Mouse (Mus musculus) stomach, postnatal 0 days (tissue): ENCODE data around the gene Btbd16. TPM values are rescaled to one million over a fixed set of nuclear protein-coding genes. Genes with fewer than 3 reads are reported as not detected.
A peak's percentile ranks its signal among the peaks of the same experiment; 100 is the strongest.

Experiments
- ATAC-seq: fragments of 200-750 bp; cut with Nextera tagmentation; 2 replicates; pipeline ENCODE4 v1.8.0; 2017; ENCODE audit not compliant: low FRiP score, low TSS enrichment
- DNase-seq: peaks from one replicate; pipeline ENCODE4 v3.0.0-alpha.2; 2016; ENCODE audit warnings: low spot score
- H3K27ac ChIP-seq: fragments of 300-500 bp; sonication (generic); replicated peaks from 2 replicates; pipeline ENCODE4 v1.5.1; 2014; ENCODE audit warnings: mild to moderate bottlenecking, control low read depth
- H3K27me3 ChIP-seq: fragments of 300-500 bp; sonication (generic); 2 replicates; pipeline ENCODE4 v1.6.1; 2014; ENCODE audit warnings: low read length; ENCODE audit not compliant: control insufficient read depth, insufficient read depth
- H3K36me3 ChIP-seq: fragments of 300-500 bp; sonication (generic); 2 replicates; pipeline ENCODE4 v1.6.1; 2014; ENCODE audit warnings: low read length, mixed read lengths; ENCODE audit not compliant: control insufficient read depth, insufficient read depth
- H3K4me1 ChIP-seq: fragments of 300-500 bp; sonication (generic); replicated peaks from 2 replicates; pipeline ENCODE4 v1.6.1; 2014; ENCODE audit warnings: antibody characterized with exemption; ENCODE audit not compliant: control insufficient read depth, insufficient read depth
- H3K4me2 ChIP-seq: fragments of 300-500 bp; sonication (generic); replicated peaks from 2 replicates; pipeline ENCODE4 v1.6.1; 2014; ENCODE audit warnings: low read depth, mild to moderate bottlenecking, control low read depth, moderate library complexity
- H3K4me3 ChIP-seq: fragments of 300-500 bp; sonication (generic); 2 replicates; pipeline ENCODE4 v1.5.1; 2014; ENCODE audit warnings: low read depth, low read length, control low read depth
- H3K9ac ChIP-seq: fragments of 300-500 bp; sonication (generic); 2 replicates; pipeline ENCODE4 v1.6.1; 2014; ENCODE audit warnings: mild to moderate bottlenecking, low read length, control low read depth, mixed read lengths
- H3K9me3 ChIP-seq: fragments of 300-500 bp; sonication (generic); 2 replicates; pipeline ENCODE4 v1.6.1; 2016; ENCODE audit warnings: low read length; ENCODE audit not compliant: control insufficient read depth
- CTCF ChIP-seq: IDR thresholded peaks from 2 replicates; pipeline ENCODE4 v1.5.1; 2016; ENCODE audit warnings: antibody characterized with exemption, low read depth, mild to moderate bottlenecking, moderate library complexity
- EP300 ChIP-seq: optimal IDR thresholded peaks from 2 replicates; pipeline ENCODE3; 2016; ENCODE audit warnings: antibody characterized with exemption
- WGBS: fragments of 180-500 bp; shearing (Covaris S2); extraction: QIAGEN DNeasy Blood & Tissue Kit; methylation state at CpG from one replicate; pipeline ENCODE4 v1.1.7; 2014; 5-methylcytosine and 5-hydroxymethylcytosine counted together
- polyA plus RNA-seq: library from polyadenylated mRNA; unstranded; fragments of >200 nt; fragmentation: Nextera tagmentation; extraction: Ambion mirVana; gene quantifications from 2 replicates; pipeline ENCODE4 v1.2.1, GENCODE M21; 2015

Btbd16 gene
- polyA plus RNA-seq, 1 experiment from 2014 or later, result 0.05 TPM

DNA sequence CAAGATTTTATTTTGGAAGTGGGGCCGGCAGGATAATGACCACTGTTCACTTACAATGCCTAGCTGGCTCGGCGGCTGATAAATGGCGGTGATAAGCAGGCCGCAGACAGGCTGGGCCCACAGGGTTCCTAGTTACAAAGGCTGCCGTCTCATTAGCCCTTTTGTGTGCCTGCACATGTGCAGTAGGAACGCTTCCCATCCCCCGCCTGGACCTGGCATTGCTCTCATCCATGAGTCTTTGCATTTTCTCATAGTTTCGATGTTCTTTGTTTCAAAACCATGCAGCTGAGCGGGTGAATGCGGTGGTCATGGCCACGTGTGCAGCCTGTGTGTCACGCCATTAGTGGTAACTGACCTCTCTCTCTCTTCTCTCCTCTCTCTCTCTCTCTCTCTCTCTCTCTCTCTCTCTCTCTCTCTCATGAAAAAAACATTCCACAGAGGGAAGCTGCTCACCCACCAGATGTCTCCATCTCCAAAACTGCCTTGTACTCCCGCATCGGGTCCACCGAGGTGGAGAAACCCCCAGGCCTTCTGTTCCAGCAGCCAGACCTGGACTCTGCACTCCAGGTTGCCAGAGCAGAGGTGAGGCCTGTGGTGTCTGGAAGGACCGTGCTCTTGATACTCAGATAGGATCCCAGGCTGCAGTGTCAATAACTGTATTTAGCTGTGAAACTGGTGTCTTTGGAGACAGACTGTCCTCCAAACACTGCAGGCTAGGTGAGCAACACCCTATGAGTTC, 22.9 kb upstream of the Btbd16 start:
- Histone ChIP-seq H3K4me3 (no peak overlapping the region), H3K27me3 (no peaks in the 10 kb centered on the region), H3K4me1 (no peaks in the 10 kb centered on the region), H3K4me2 (no peak overlapping the region), H3K9ac (no peak overlapping the region), H3K27ac (no peak overlapping the region), H3K9me3 (no peaks in the 10 kb centered on the region), H3K36me3 (peaks cover 11% of the 10 kb centered on the region)
- WGBS, result 60% methylated on average over 17 of the region's 17 CpGs
- DNase-seq, result peak; percentile 31
- TF ChIP-seq CTCF, result no peak
- no peak for TF ChIP-seq EP300
- no peak for ATAC-seq

DNA sequence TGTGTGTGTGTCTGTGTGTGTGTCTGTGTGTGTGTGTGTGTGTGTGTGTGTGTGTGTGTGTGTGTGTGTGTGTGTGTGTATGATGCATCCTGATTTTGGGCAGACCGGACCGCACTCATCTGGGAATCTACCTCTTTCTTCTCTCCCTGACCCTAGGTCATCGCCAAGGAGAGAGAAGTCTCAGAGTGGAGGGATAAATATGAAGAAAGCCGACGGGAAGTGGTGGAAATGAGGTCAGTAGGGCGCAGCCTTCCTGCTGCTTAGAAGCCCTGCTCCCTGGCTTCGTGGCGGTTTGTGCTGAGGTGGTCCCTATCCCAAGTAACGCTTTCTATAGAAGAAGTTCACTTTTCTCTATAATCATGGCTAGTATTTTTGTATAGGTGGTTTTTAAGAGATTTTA, 22.2 kb upstream of the Btbd16 start:
- no peaks in the 10 kb centered on the region for H3K4me1 ChIP-seq
- ATAC-seq (no peak), DNase-seq (no peak)
- H3K36me3 ChIP-seq, result peaks cover 11% of the 10 kb centered on the region
- no peaks in the 10 kb centered on the region for H3K9me3 ChIP-seq
- no peak for TF ChIP-seq EP300
- no peaks in the 10 kb centered on the region for H3K27me3 ChIP-seq
- no peak overlapping the region for H3K4me3 ChIP-seq
- H3K4me2 ChIP-seq, result no peak overlapping the region
- H3K9ac ChIP-seq, result no peak overlapping the region
- WGBS, result 67% methylated on average over 9 of the region's 9 CpGs
- H3K27ac ChIP-seq, result no peak overlapping the region

DNA sequence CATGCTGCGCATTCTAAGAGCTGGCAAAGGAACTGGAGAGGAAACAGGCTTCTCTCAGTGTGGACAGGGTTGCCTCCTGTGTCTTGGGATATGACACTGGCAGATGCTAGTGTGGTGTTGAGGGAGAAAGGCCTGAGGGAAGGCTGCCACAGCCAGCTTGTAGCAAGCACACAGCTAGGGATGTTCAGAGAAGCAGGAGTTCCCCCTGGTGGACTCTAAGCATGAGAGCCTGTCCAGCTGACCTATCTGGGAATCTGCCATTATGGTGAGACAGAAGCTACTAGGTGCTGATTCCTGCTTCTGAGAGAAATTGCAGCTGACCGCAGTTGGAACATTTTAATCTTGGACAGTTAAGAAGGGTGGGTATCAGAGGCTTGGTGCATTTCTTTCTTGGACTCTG, 19.1 kb upstream of the Btbd16 start:
- H3K27me3 ChIP-seq, result no peaks in the 10 kb centered on the region
- no peak overlapping the region for H3K4me3 ChIP-seq
- no peak overlapping the region for H3K9ac ChIP-seq
- no peaks in the 10 kb centered on the region for H3K9me3 ChIP-seq
- TF ChIP-seq EP300 (no peak), CTCF (peak; percentile 75)
- DNase-seq (no peak), ATAC-seq (no peak)
- no peaks in the 10 kb centered on the region for H3K4me1 ChIP-seq
- peaks cover 8% of the 10 kb centered on the region for H3K36me3 ChIP-seq
- H3K27ac ChIP-seq, result no peak overlapping the region
- 88% methylated on average over 2 of the region's 2 CpGs for WGBS
- H3K4me2 ChIP-seq, result no peak overlapping the region

DNA sequence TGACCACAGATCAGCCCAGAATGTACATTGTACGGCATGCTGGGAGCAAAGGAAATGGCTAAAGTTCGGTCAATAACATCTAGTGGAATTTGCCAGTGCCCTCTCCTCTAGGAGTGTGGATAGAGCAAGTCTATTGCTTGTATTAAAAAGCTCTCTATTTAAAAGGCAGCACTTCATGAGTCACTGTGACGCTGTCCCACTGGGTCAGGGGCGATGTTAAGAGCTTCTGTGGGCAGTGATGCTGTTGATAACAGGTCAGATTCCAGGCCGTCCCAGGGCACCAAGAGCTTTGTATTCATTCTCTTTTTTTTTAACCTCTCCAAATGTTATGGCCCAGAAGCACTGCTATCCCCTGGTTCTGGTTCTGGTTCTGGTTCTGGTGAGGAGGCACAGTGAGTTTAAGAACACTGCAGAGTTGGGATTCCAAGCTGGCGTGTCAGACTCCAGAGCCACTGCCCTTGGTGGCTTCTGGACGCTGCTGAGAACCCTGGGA, 17.5 kb upstream of the Btbd16 start:
- Histone ChIP-seq H3K9me3 (no peaks in the 10 kb centered on the region), H3K36me3 (peaks cover 11% of the 10 kb centered on the region), H3K4me2 (no peak overlapping the region), H3K27me3 (no peaks in the 10 kb centered on the region), H3K4me3 (no peak overlapping the region), H3K9ac (no peak overlapping the region), H3K4me1 (no peaks in the 10 kb centered on the region), H3K27ac (peak overlapping the region; percentile 36)
- WGBS, result 73% methylated on average over 7 of the region's 7 CpGs
- ATAC-seq, result no peak
- TF ChIP-seq EP300 (no peak), CTCF (no peak)
- no peak for DNase-seq

DNA sequence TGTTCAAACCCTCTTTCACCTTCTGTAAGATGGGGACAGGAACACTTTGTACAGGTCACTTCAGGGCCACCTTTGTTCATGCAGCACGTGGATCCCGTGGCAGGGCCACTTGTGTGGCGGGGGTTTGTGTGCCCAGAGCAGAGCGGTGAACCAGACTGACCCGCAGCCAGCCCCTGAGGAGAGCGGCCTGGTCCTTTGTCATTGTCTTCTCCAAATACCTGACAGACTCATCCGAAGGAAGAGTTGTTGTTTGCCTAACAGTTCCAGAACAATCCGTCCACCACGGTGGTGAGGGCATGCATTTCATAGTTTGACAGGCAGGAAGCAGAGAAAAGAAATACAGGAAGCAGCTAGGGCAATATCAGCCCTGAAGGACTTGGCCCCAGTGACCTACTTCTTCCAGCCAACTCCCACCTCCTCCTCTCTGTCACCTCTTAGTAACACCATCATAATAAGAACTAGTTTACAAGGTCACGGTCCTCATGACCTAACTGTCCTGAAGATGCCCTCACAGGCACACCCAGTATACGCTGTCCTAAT, 16.5 kb upstream of the Btbd16 start:
- TF ChIP-seq CTCF, result no peak
- TF ChIP-seq EP300, result no peak
- Histone ChIP-seq H3K9me3 (no peaks in the 10 kb centered on the region), H3K9ac (no peak overlapping the region), H3K4me3 (no peak overlapping the region), H3K4me2 (no peak overlapping the region), H3K36me3 (peaks cover 6% of the 10 kb centered on the region), H3K4me1 (no peaks in the 10 kb centered on the region), H3K27ac (no peak overlapping the region), H3K27me3 (no peaks in the 10 kb centered on the region)
- DNase-seq (no peak), ATAC-seq (no peak)
- 75% methylated on average over 11 of the region's 11 CpGs for WGBS

DNA sequence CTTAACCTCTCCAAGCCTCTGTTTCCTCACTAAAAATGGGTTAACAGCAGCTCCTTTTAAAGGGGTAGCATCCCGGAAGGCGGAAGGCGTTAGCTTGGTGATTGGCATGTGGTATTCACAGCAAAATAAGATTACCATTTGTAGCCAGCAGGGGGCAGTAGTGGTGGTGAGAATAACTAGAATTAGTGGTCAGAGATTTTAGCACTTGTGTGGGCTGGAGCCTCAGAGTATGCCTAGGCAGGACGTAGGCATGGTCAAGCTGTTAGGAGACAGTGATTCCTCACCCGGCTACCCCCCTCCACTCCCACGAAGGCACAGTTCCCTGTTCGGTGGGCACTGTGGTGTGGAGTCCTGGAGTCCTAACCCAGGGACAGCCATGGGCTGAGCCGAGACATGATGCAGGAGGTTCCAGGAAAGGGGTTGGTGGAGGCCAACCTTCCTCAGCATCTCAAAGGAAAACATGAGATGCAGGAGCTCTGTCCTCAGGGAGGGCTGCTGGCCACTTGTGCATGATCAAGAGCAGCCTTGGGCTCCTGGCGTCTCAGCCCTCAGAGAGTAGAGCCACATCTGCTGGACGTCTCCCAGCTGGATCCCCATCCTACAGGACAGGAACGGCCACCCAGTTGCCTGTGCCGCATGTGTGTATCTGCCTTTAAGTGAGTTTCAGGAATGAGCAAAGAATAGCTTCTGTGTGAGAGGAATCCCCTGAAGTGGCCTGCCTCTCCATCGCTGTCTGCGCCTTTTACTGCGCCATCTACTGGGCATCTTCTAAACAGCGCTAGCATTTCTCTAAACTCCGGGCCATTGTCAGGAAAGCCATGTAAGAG, 11.6 kb upstream of the Btbd16 start:
- ATAC-seq, result peak; percentile 55
- Histone ChIP-seq H3K4me1 (no peaks in the 10 kb centered on the region), H3K36me3 (peaks cover 3% of the 10 kb centered on the region)

More for the DNA sequence above, 11.6 kb upstream of the Btbd16 start:
- TF ChIP-seq CTCF, result peak; percentile 88
- TF ChIP-seq EP300, result no peak
- DNase-seq, result peak; percentile 71
- Histone ChIP-seq H3K9ac (no peak overlapping the region), H3K27ac (0 out of 2 replicates have a peak overlapping the region, but pooled peaks have one; percentile 1), H3K27me3 (no peaks in the 10 kb centered on the region), H3K9me3 (no peaks in the 10 kb centered on the region), H3K4me3 (no peak overlapping the region), H3K4me2 (no peak overlapping the region)
- WGBS, result 38% methylated on average over 17 of the region's 17 CpGs
